Mouse (Mus musculus): ENCODE results near the gene Cald1.

GRCm38 (mm10) chr6:34707521-34707920 lies 109.2 kb downstream of the Cald1 start:
- TF ChIP-seq CTCF (IDR thresholded peaks at IDR 0.05; ENCODE audit: low read depth, low read length) (no peak), POLR2A (IDR thresholded peaks at IDR 0.05; ENCODE audit: borderline replicate concordance, low read depth, low read length) (no peak)

All from bone marrow macrophage, adult 2 months (primary cell).